Mouse (Mus musculus): ENCODE measurements around the gene Gm10282. TPM values are rescaled to one million over a fixed set of nuclear protein-coding genes. Genes with fewer than 3 reads are reported as not detected.

The Gm10282 gene
- polyA plus RNA-seq, 1 experiment from 2014 or later: 9.0 TPM

GRCm38 (mm10) chr8:72277244-72277643 lies 27.8 kb downstream of the Gm10282 start:
- H3K9me3 ChIP-seq: no peaks in the 10 kb centered on the region
- no peak overlapping the region for H3K4me3 ChIP-seq
- H3K9ac ChIP-seq: no peak overlapping the region
- no peaks in the 10 kb centered on the region for H3K27me3 ChIP-seq (replicated peaks)
- no peaks in the 10 kb centered on the region for H3K36me3 ChIP-seq (replicated peaks)
- no peak overlapping the region for H3K27ac ChIP-seq
- H3K4me2 ChIP-seq: no peak overlapping the region
- ATAC-seq (replicated peaks): no peak
- H3K4me1 ChIP-seq: no peaks in the 10 kb centered on the region
- WGBS: 89% methylated on average over 3 of the region's 3 CpGs

- Histone ChIP-seq H3K9me3 (no peaks in the 10 kb centered on the region), H3K9ac (no peak overlapping the region), H3K27ac (no peak overlapping the region), H3K4me3 (no peak overlapping the region), H3K27me3 (replicated peaks) (no peaks in the 10 kb centered on the region), H3K4me1 (no peaks in the 10 kb centered on the region), H3K4me2 (no peak overlapping the region), H3K36me3 (replicated peaks) (no peaks in the 10 kb centered on the region)
- WGBS: 77% methylated on average over 5 of the region's 5 CpGs
- no peak for ATAC-seq (replicated peaks)
Observed at GRCm38 (mm10) chr8:72273807-72274206, 31.3 kb downstream of the Gm10282 start.

- Histone ChIP-seq H3K27ac (no peak overlapping the region), H3K9me3 (no peaks in the 10 kb centered on the region), H3K4me3 (no peak overlapping the region), H3K4me1 (no peaks in the 10 kb centered on the region), H3K27me3 (replicated peaks) (no peaks in the 10 kb centered on the region), H3K36me3 (replicated peaks) (no peaks in the 10 kb centered on the region), H3K9ac (no peak overlapping the region), H3K4me2 (no peak overlapping the region)
- no peak for ATAC-seq (replicated peaks)
- 61% methylated on average over 1 of the region's 1 CpGs for WGBS
Observed at GRCm38 (mm10) chr8:72273111-72273770, 31.8 kb downstream of the Gm10282 start.

GRCm38 (mm10) chr8:72272361-72272760 lies 32.7 kb downstream of the Gm10282 start:
- Histone ChIP-seq H3K9me3 (no peaks in the 10 kb centered on the region), H3K4me3 (no peak overlapping the region), H3K9ac (no peak overlapping the region), H3K4me1 (no peaks in the 10 kb centered on the region), H3K36me3 (replicated peaks) (no peaks in the 10 kb centered on the region), H3K4me2 (no peak overlapping the region), H3K27me3 (replicated peaks) (no peaks in the 10 kb centered on the region), H3K27ac (no peak overlapping the region)
- 9% methylated on average over 3 of the region's 3 CpGs for WGBS
- no peak; the same call in 1 of the 2 replicates for ATAC-seq (replicated peaks)

GRCm38 (mm10) chr8:72271691-72272090 lies 33.4 kb downstream of the Gm10282 start:
- WGBS: 68% methylated on average over 3 of the region's 3 CpGs
- Histone ChIP-seq H3K9me3 (no peaks in the 10 kb centered on the region), H3K4me3 (no peak overlapping the region)

GRCm38 (mm10) chr8:72271051-72271660 lies 33.9 kb downstream of the Gm10282 start:
- no peaks in the 10 kb centered on the region for H3K36me3 ChIP-seq (replicated peaks)
- H3K9me3 ChIP-seq: no peaks in the 10 kb centered on the region
- H3K9ac ChIP-seq: no peak overlapping the region
- no peaks in the 10 kb centered on the region for H3K27me3 ChIP-seq (replicated peaks)
- no peak overlapping the region for H3K4me2 ChIP-seq
- no peak overlapping the region for H3K27ac ChIP-seq
- WGBS: 73% methylated on average over 11 of the region's 11 CpGs
- ATAC-seq (replicated peaks): no peak
- no peak overlapping the region for H3K4me3 ChIP-seq
- no peaks in the 10 kb centered on the region for H3K4me1 ChIP-seq

More at GRCm38 (mm10) chr8:72271691-72272090, 33.4 kb downstream of the Gm10282 start:
- Histone ChIP-seq H3K27me3 (replicated peaks) (no peaks in the 10 kb centered on the region), H3K36me3 (replicated peaks) (no peaks in the 10 kb centered on the region), H3K4me1 (no peaks in the 10 kb centered on the region), H3K4me2 (no peak overlapping the region), H3K9ac (no peak overlapping the region), H3K27ac (no peak overlapping the region)
- ATAC-seq (replicated peaks): no peak

GRCm38 (mm10) chr8:72270606-72271005 lies 34.5 kb downstream of the Gm10282 start:
- H3K4me3 ChIP-seq: no peak overlapping the region
- no peaks in the 10 kb centered on the region for H3K9me3 ChIP-seq
- no peak for ATAC-seq (replicated peaks)
- no peak overlapping the region for H3K27ac ChIP-seq
- no peaks in the 10 kb centered on the region for H3K4me1 ChIP-seq
- no peak overlapping the region for H3K4me2 ChIP-seq
- no peaks in the 10 kb centered on the region for H3K36me3 ChIP-seq (replicated peaks)
- WGBS: 86% methylated on average over 12 of the region's 12 CpGs
- no peak overlapping the region for H3K9ac ChIP-seq
- no peaks in the 10 kb centered on the region for H3K27me3 ChIP-seq (replicated peaks)

GRCm38 (mm10) chr8:72268356-72268755 lies 36.7 kb downstream of the Gm10282 start:
- no peaks in the 10 kb centered on the region for H3K4me1 ChIP-seq
- no peaks in the 10 kb centered on the region for H3K27me3 ChIP-seq (replicated peaks)
- no peak for ATAC-seq (replicated peaks)
- H3K4me2 ChIP-seq: no peak overlapping the region
- no peaks in the 10 kb centered on the region for H3K36me3 ChIP-seq (replicated peaks)
- no peak overlapping the region for H3K4me3 ChIP-seq
- WGBS: 90% methylated on average over 15 of the region's 15 CpGs
- no peak overlapping the region for H3K9ac ChIP-seq
- no peak overlapping the region for H3K27ac ChIP-seq
- H3K9me3 ChIP-seq: no peaks in the 10 kb centered on the region

- H3K4me2 ChIP-seq: no peak overlapping the region
- WGBS: 99% methylated on average over 8 of the region's 8 CpGs
- H3K4me3 ChIP-seq: no peak overlapping the region
- H3K36me3 ChIP-seq (replicated peaks): no peaks in the 10 kb centered on the region
- no peaks in the 10 kb centered on the region for H3K27me3 ChIP-seq (replicated peaks)
- no peak overlapping the region for H3K27ac ChIP-seq
- H3K4me1 ChIP-seq: no peaks in the 10 kb centered on the region
- no peaks in the 10 kb centered on the region for H3K9me3 ChIP-seq
- no peak for ATAC-seq (replicated peaks)
- H3K9ac ChIP-seq: no peak overlapping the region
Observed at GRCm38 (mm10) chr8:72267106-72267505, 38.0 kb downstream of the Gm10282 start.

- no peak overlapping the region for H3K4me3 ChIP-seq
- H3K4me1 ChIP-seq: no peaks in the 10 kb centered on the region
- no peaks in the 10 kb centered on the region for H3K27me3 ChIP-seq (replicated peaks)
- H3K9ac ChIP-seq: no peak overlapping the region
- no peaks in the 10 kb centered on the region for H3K36me3 ChIP-seq (replicated peaks)
- H3K4me2 ChIP-seq: no peak overlapping the region
- H3K9me3 ChIP-seq: no peaks in the 10 kb centered on the region
- no peak for ATAC-seq (replicated peaks)
- no peak overlapping the region for H3K27ac ChIP-seq
Observed at GRCm38 (mm10) chr8:72266671-72267070, 38.4 kb downstream of the Gm10282 start.

GRCm38 (mm10) chr8:72265342-72265741 lies 39.7 kb downstream of the Gm10282 start:
- 54% methylated on average over 4 of the region's 7 CpGs for WGBS
- Histone ChIP-seq H3K27ac (no peak overlapping the region), H3K27me3 (replicated peaks) (no peaks in the 10 kb centered on the region), H3K9me3 (no peaks in the 10 kb centered on the region), H3K4me1 (no peaks in the 10 kb centered on the region), H3K4me3 (no peak overlapping the region), H3K9ac (no peak overlapping the region), H3K36me3 (replicated peaks) (no peaks in the 10 kb centered on the region), H3K4me2 (no peak overlapping the region)
- no peak for ATAC-seq (replicated peaks)

GRCm38 (mm10) chr8:72263451-72263850 lies 41.6 kb downstream of the Gm10282 start:
- no peak for ATAC-seq (replicated peaks)
- Histone ChIP-seq H3K4me1 (no peaks in the 10 kb centered on the region), H3K4me3 (no peak overlapping the region), H3K9me3 (no peaks in the 10 kb centered on the region), H3K27me3 (replicated peaks) (no peaks in the 10 kb centered on the region), H3K36me3 (replicated peaks) (no peaks in the 10 kb centered on the region), H3K4me2 (no peak overlapping the region), H3K9ac (no peak overlapping the region), H3K27ac (no peak overlapping the region)
- 77% methylated on average over 7 of the region's 7 CpGs for WGBS

GRCm38 (mm10) chr8:72262756-72263155 lies 42.3 kb downstream of the Gm10282 start:
- H3K9ac ChIP-seq: no peak overlapping the region
- 95% methylated on average over 2 of the region's 2 CpGs for WGBS
- no peak overlapping the region for H3K27ac ChIP-seq
- no peaks in the 10 kb centered on the region for H3K27me3 ChIP-seq (replicated peaks)
- H3K36me3 ChIP-seq (replicated peaks): no peaks in the 10 kb centered on the region
- H3K4me2 ChIP-seq: no peak overlapping the region
- no peaks in the 10 kb centered on the region for H3K9me3 ChIP-seq
- H3K4me3 ChIP-seq: no peak overlapping the region
- no peak for ATAC-seq (replicated peaks)
- H3K4me1 ChIP-seq: no peaks in the 10 kb centered on the region

Data from midbrain, embryonic 15.5 days (tissue).